Mouse (Mus musculus): ENCODE measurements at regions not wholly inside any gene's neighbourhood (a gene's known extent, or its start where the extent isn't known, plus 50 kb on each side); places are given as distances from the start of the nearest gene placed in this dataset.

- no peak for TF ChIP-seq CTCF (IDR thresholded peaks at IDR 0.05; ENCODE audit: control insufficient read depth, insufficient read depth, insufficient read length)
- no peak for TF ChIP-seq CEBPB (IDR thresholded peaks at IDR 0.05; ENCODE audit: low read depth)
Observed at GRCm38 (mm10) chr17:83138493-83139417, 76.3 kb upstream of the Pkdcc start.
